Mouse (Mus musculus) cerebellum, adult 11-12 months (tissue): Measurements from ENCODE around the gene Sult6b1.

Source experiments
- DNase-seq: peaks from one replicate; pipeline ENCODE4 v3.0.0; 2022

The Sult6b1 gene

GRCm38 (mm10) chr17:78906892-78907291, at the start of gene Sult6b1:
TSS of gene Sult6b1 (minus strand) at chr17:78906992.
- no peak for DNase-seq

GRCm38 (mm10) chr17:78953240-78953639, 46.4 kb upstream of the Sult6b1 start:
- DNase-seq = no peak

- DNase-seq = no peak
Measured at GRCm38 (mm10) chr17:78952070-78952469, 45.3 kb upstream of the Sult6b1 start.

GRCm38 (mm10) chr17:78951225-78951624, 44.4 kb upstream of the Sult6b1 start:
- DNase-seq = no peak

GRCm38 (mm10) chr17:78942579-78942978, 35.8 kb upstream of the Sult6b1 start:
- DNase-seq = no peak

GRCm38 (mm10) chr17:78938927-78939326, 32.1 kb upstream of the Sult6b1 start:
- no peak for DNase-seq

- DNase-seq = peak; percentile 40
Measured at GRCm38 (mm10) chr17:78937229-78937853, 30.5 kb upstream of the Sult6b1 start.

- DNase-seq = peak; percentile 98
Measured at GRCm38 (mm10) chr17:78936466-78937228, 29.9 kb upstream of the Sult6b1 start, which contains the start of the genes Cebpz and Ndufaf7. TSS of gene Cebpz (minus strand) at chr17:78937066. TSS of gene Ndufaf7 (plus strand) at chr17:78937136.

- DNase-seq = no peak
Measured at GRCm38 (mm10) chr17:78935857-78936256, 29.1 kb upstream of the Sult6b1 start.

GRCm38 (mm10) chr17:78917696-78918095, 10.9 kb upstream of the Sult6b1 start:
- DNase-seq = no peak

- no peak for DNase-seq
Measured at GRCm38 (mm10) chr17:78916899-78917298, 10.1 kb upstream of the Sult6b1 start.

GRCm38 (mm10) chr17:78916369-78916813, 9.6 kb upstream of the Sult6b1 start, which contains the start of gene Cebpzos:
TSS of gene Cebpzos (plus strand) at chr17:78916500.
- DNase-seq = peak; percentile 94

- DNase-seq = no peak
Measured at GRCm38 (mm10) chr17:78915772-78916171, 9.0 kb upstream of the Sult6b1 start.

GRCm38 (mm10) chr17:78913921-78914320, 7.1 kb upstream of the Sult6b1 start:
- no peak for DNase-seq

- peak; percentile 23 for DNase-seq
Measured at GRCm38 (mm10) chr17:78912861-78913281, 6.1 kb upstream of the Sult6b1 start.

GRCm38 (mm10) chr17:78909374-78909773, 2.6 kb upstream of the Sult6b1 start:
- DNase-seq = no peak

GRCm38 (mm10) chr17:78903158-78903557, 3.6 kb downstream of the Sult6b1 start:
- no peak for DNase-seq

- DNase-seq = no peak
Measured at GRCm38 (mm10) chr17:78895394-78895793, 11.4 kb downstream of the Sult6b1 start.

GRCm38 (mm10) chr17:78894991-78895390, 11.8 kb downstream of the Sult6b1 start:
- no peak for DNase-seq

- no peak for DNase-seq
Measured at GRCm38 (mm10) chr17:78891020-78891419, 15.8 kb downstream of the Sult6b1 start.

GRCm38 (mm10) chr17:78889184-78889583, 17.6 kb downstream of the Sult6b1 start:
- peak; percentile 28 for DNase-seq

GRCm38 (mm10) chr17:78888554-78888953, 18.2 kb downstream of the Sult6b1 start:
- DNase-seq = no peak

- DNase-seq = no peak
Measured at GRCm38 (mm10) chr17:78885286-78886065, 21.3 kb downstream of the Sult6b1 start.
